Mouse (Mus musculus) neural tube, embryonic 13.5 days (tissue): ENCODE results near the gene Sag. TPM values are rescaled to one million over a fixed set of nuclear protein-coding genes. Genes with fewer than 3 reads are reported as not detected.
A peak's percentile ranks its signal among the peaks of the same experiment; 100 is the strongest.
"Not testable (repeated sequence)": the region's sequence is repeated elsewhere in the genome, so short reads cannot be mapped to it uniquely, and the experiment has no call there.

ENCODE experiments used
- ATAC-seq: fragments of 200-750 bp; cut with Nextera tagmentation; 2 replicates; pipeline ENCODE4 v1.8.0; 2017; ENCODE audit warnings: low read depth, mild to moderate bottlenecking, moderate TSS enrichment, moderate library complexity
- H3K27ac ChIP-seq: fragments of 300-500 bp; sonication (generic); replicated peaks from 2 replicates; pipeline ENCODE4 v1.5.1; 2015; ENCODE audit warnings: moderate library complexity, mild to moderate bottlenecking, inconsistent platforms
- H3K27me3 ChIP-seq: fragments of 300-500 bp; sonication (generic); 2 replicates; pipeline ENCODE4 v1.6.1; 2015; ENCODE audit warnings: mild to moderate bottlenecking, inconsistent platforms
- H3K36me3 ChIP-seq: fragments of 300-500 bp; sonication (generic); 2 replicates; pipeline ENCODE4 v1.6.1; 2015; ENCODE audit warnings: mild to moderate bottlenecking, inconsistent platforms
- H3K4me1 ChIP-seq: fragments of 300-500 bp; sonication (generic); replicated peaks from 2 replicates; pipeline ENCODE4 v1.6.1; 2015; ENCODE audit warnings: inconsistent platforms
- H3K4me2 ChIP-seq: fragments of 300-500 bp; sonication (generic); 2 replicates; pipeline ENCODE4 v1.6.1; 2015; ENCODE audit warnings: inconsistent platforms, mild to moderate bottlenecking, moderate library complexity
- H3K4me3 ChIP-seq: fragments of 300-500 bp; sonication (generic); 2 replicates; pipeline ENCODE4 v1.5.1; 2015; ENCODE audit warnings: mild to moderate bottlenecking, inconsistent platforms
- H3K9ac ChIP-seq: fragments of 300-500 bp; sonication (generic); 2 replicates; pipeline ENCODE4 v1.6.1; 2015; ENCODE audit warnings: moderate library complexity, mild to moderate bottlenecking, inconsistent platforms
- H3K9me3 ChIP-seq: fragments of 300-500 bp; sonication (generic); 2 replicates; pipeline ENCODE4 v1.6.1; 2016; ENCODE audit warnings: inconsistent platforms
- WGBS: fragments of 180-500 bp; shearing (Covaris S2); methylation state at CpG from one replicate; pipeline ENCODE4 v1.1.7; 2015; 5-methylcytosine and 5-hydroxymethylcytosine counted together
- polyA plus RNA-seq: library from polyadenylated mRNA; unstranded; fragments of >200 nt; fragmentation: Nextera tagmentation; extraction: Ambion mirVana; gene quantifications from 2 replicates; pipeline ENCODE4 v1.2.1, GENCODE M21; 2015

The Sag gene
- polyA plus RNA-seq, 1 experiment from 2014 or later = 1.8 TPM

- no peak overlapping the region for H3K27ac ChIP-seq
- 88% methylated on average over 6 of the region's 6 CpGs for WGBS
- 0 out of 2 replicates have a peak, but pooled peaks cover 3% of the 10 kb centered on the region for H3K4me1 ChIP-seq
- H3K36me3 ChIP-seq = no peaks in the 10 kb centered on the region
- no peaks in the 10 kb centered on the region for H3K9me3 ChIP-seq
- H3K27me3 ChIP-seq = no peaks in the 10 kb centered on the region
- no peak overlapping the region for H3K9ac ChIP-seq
- no peak overlapping the region for H3K4me2 ChIP-seq
- H3K4me3 ChIP-seq = no peak overlapping the region
- no peak for ATAC-seq
Measured at GRCm38 (mm10) chr1:87825991-87826390, 22.5 kb downstream of the Sag start.

DNA sequence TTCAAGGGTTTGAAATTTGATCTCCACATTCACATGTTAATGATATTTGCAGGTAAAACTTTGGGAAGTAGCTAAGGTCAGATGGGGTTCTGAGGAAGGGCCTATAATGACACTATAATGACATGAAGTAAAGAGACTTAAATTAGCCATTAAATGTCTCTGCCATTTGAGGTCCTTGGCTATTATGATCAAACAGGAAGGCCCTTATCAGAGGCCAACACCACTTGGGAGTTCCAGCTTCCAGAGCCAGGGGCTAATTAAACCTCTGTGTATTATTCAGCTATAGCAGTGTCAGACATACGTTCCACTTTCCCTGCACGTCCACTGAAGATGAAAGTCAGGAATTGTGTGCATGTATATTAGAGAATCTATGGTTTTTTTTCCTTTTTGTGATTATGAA is 23.0 kb downstream of the Sag start:
- no peaks in the 10 kb centered on the region for H3K27me3 ChIP-seq
- H3K4me3 ChIP-seq = no peak overlapping the region
- no peak for ATAC-seq
- H3K4me1 ChIP-seq = 0 out of 2 replicates have a peak, but pooled peaks cover 3% of the 10 kb centered on the region
- no peak overlapping the region for H3K27ac ChIP-seq
- H3K9me3 ChIP-seq = no peaks in the 10 kb centered on the region
- H3K9ac ChIP-seq = no peak overlapping the region
- no peaks in the 10 kb centered on the region for H3K36me3 ChIP-seq
- 68% methylated on average over 2 of the region's 2 CpGs for WGBS
- no peak overlapping the region for H3K4me2 ChIP-seq

DNA sequence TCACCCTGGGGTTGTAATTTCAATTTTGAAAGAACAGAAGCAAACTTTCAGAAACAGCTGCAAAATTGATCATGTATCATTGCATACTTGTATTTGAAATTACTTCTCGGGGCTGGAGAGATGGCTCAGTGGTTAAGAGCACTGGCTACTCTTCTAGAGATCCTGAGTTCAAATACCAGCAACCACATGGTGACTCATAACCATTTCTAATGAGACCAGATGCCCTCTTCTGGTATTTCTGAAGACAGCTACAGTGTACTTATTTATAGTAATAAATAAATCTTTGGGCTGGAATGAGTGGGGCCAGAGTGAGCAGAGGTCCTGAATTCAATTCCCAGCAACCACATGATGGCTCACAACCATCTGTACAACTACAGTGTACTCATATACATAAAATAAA is 24.0 kb downstream of the Sag start:
- not testable (repeated sequence) for H3K4me1 ChIP-seq, H3K27me3 ChIP-seq, H3K4me3 ChIP-seq, H3K27ac ChIP-seq, H3K9me3 ChIP-seq, H3K36me3 ChIP-seq, H3K9ac ChIP-seq, ATAC-seq, H3K4me2 ChIP-seq
- 79% methylated on average over 1 of the region's 1 CpGs for WGBS

- no peak for ATAC-seq
- Histone ChIP-seq H3K4me2 (no peak overlapping the region), H3K27me3 (no peaks in the 10 kb centered on the region), H3K9ac (no peak overlapping the region), H3K36me3 (no peaks in the 10 kb centered on the region), H3K4me3 (no peak overlapping the region), H3K4me1 (0 out of 2 replicates have a peak, but pooled peaks cover 3% of the 10 kb centered on the region), H3K9me3 (no peaks in the 10 kb centered on the region), H3K27ac (no peak overlapping the region)
- WGBS = 80% methylated on average over 9 of the region's 9 CpGs
Measured at GRCm38 (mm10) chr1:87828185-87828584, 24.7 kb downstream of the Sag start.

GRCm38 (mm10) chr1:87828926-87829580 is 25.6 kb downstream of the Sag start:
- Histone ChIP-seq H3K4me3 (no peak overlapping the region), H3K9me3 (no peaks in the 10 kb centered on the region), H3K4me2 (no peak overlapping the region), H3K4me1 (0 out of 2 replicates have a peak, but pooled peaks cover 3% of the 10 kb centered on the region), H3K9ac (no peak overlapping the region), H3K27ac (no peak overlapping the region), H3K27me3 (no peaks in the 10 kb centered on the region), H3K36me3 (no peaks in the 10 kb centered on the region)
- 46% methylated on average over 7 of the region's 7 CpGs for WGBS
- ATAC-seq = no peak

- Histone ChIP-seq H3K9me3 (no peaks in the 10 kb centered on the region), H3K4me3 (no peak overlapping the region), H3K9ac (no peak overlapping the region), H3K36me3 (no peaks in the 10 kb centered on the region), H3K27me3 (no peaks in the 10 kb centered on the region), H3K4me2 (no peak overlapping the region), H3K4me1 (0 out of 2 replicates have a peak, but pooled peaks cover 3% of the 10 kb centered on the region), H3K27ac (no peak overlapping the region)
- WGBS = 59% methylated on average over 6 of the region's 6 CpGs
- no peak for ATAC-seq
Measured at GRCm38 (mm10) chr1:87829621-87830211, 26.2 kb downstream of the Sag start.

DNA sequence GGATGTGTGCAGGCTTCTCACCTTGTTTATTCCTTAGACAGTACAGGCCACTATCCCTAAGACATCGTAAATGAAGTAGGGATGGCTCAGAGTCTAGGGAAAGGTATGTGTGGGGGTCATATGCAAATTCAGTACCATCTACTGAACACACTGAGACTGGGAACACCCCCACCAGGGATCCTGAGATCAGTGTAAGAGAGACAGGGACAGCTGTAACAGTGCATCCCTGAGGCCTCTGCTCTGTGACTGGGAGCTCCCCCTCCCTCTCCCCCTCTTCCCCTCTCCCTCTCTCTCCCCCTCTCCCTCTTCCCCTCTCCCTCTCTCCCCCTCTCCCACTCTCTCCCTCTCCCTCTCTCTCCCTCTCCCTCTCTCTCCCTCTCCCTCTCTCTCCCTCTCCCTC is 33.0 kb downstream of the Sag start:
- WGBS = 60% methylated on average over 1 of the region's 1 CpGs
- Histone ChIP-seq H3K9me3 (no peaks in the 10 kb centered on the region), H3K27me3 (no peaks in the 10 kb centered on the region), H3K9ac (no peak overlapping the region), H3K4me1 (no peaks in the 10 kb centered on the region), H3K36me3 (no peaks in the 10 kb centered on the region), H3K4me3 (no peak overlapping the region), H3K27ac (no peak overlapping the region), H3K4me2 (no peak overlapping the region)
- ATAC-seq = no peak

- H3K9me3 ChIP-seq = no peaks in the 10 kb centered on the region
- no peaks in the 10 kb centered on the region for H3K4me1 ChIP-seq
- H3K4me3 ChIP-seq = no peak overlapping the region
- H3K9ac ChIP-seq = no peak overlapping the region
- no peak overlapping the region for H3K27ac ChIP-seq
- H3K4me2 ChIP-seq = no peak overlapping the region
- WGBS = 48% methylated on average over 5 of the region's 5 CpGs
- H3K36me3 ChIP-seq = no peaks in the 10 kb centered on the region
- ATAC-seq = no peak
- no peaks in the 10 kb centered on the region for H3K27me3 ChIP-seq
Measured at GRCm38 (mm10) chr1:87837018-87837417, 33.5 kb downstream of the Sag start.

GRCm38 (mm10) chr1:87840411-87841208 is 37.1 kb downstream of the Sag start:
- Histone ChIP-seq H3K9me3 (no peaks in the 10 kb centered on the region), H3K4me2 (no peak overlapping the region), H3K4me3 (no peak overlapping the region), H3K4me1 (no peaks in the 10 kb centered on the region), H3K9ac (no peak overlapping the region), H3K36me3 (no peaks in the 10 kb centered on the region), H3K27me3 (no peaks in the 10 kb centered on the region), H3K27ac (no peak overlapping the region)
- 58% methylated on average over 11 of the region's 11 CpGs for WGBS
- no peak for ATAC-seq

- Histone ChIP-seq H3K9ac (no peak overlapping the region), H3K4me2 (no peak overlapping the region), H3K4me3 (no peak overlapping the region), H3K9me3 (no peaks in the 10 kb centered on the region), H3K4me1 (peaks cover 20% of the 10 kb centered on the region), H3K27me3 (no peaks in the 10 kb centered on the region), H3K36me3 (no peaks in the 10 kb centered on the region), H3K27ac (no peak overlapping the region)
- 0 out of 2 replicates have a peak, but pooled peaks have one; percentile 34 for ATAC-seq
- 47% methylated on average over 2 of the region's 2 CpGs for WGBS
Measured at GRCm38 (mm10) chr1:87846801-87847474, 43.5 kb downstream of the Sag start.

GRCm38 (mm10) chr1:87847475-87848168 is 44.1 kb downstream of the Sag start:
- Histone ChIP-seq H3K9me3 (no peaks in the 10 kb centered on the region), H3K27ac (no peak overlapping the region), H3K4me3 (no peak overlapping the region), H3K4me2 (no peak overlapping the region), H3K4me1 (peaks cover 24% of the 10 kb centered on the region), H3K36me3 (no peaks in the 10 kb centered on the region), H3K27me3 (no peaks in the 10 kb centered on the region), H3K9ac (no peak overlapping the region)
- 60% methylated on average over 4 of the region's 4 CpGs for WGBS
- ATAC-seq = no peak
